Mouse (Mus musculus): ENCODE results near the gene Tex14. TPM values are rescaled to one million over a fixed set of nuclear protein-coding genes. Genes with fewer than 3 reads are reported as not detected.

Tex14 gene
- total and polyA plus RNA-seq, 3 experiments, result 0.08 to 0.23 TPM; not detected in 1

DNA sequence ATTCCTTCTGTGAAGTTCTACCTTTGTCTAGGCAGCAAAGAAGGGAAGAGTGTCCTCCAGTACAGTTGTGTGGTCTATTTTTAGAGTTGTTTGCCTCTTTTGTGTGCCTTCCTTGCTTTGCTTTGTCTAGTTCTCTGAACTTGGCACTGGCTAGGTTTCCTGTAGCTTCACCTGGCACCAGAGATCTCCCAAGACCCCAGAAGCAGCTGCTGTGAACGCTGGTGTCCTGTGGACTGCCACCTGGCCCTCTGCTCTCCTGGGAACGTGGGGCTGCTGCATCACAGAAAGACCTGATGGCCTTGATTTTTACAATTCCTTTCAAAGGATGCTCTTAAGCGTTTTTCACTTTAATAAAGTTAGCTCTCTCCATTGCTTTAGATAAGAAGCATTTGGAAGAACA is 138.0 kb downstream of the Tex14 start:
- TF ChIP-seq CTCF (IDR thresholded peaks at IDR 0.05) (no peak), EP300 (IDR thresholded peaks at IDR 0.05; ENCODE audit: insufficient read depth, low read depth, low read length) (no peak), POLR2A (IDR thresholded peaks at IDR 0.05; ENCODE audit: insufficient read depth, low read depth, low read length) (no peak)
- Histone ChIP-seq H3K9ac (ENCODE audit: low read depth, low read length) (no peak overlapping the region), H3K79me2 (replicated peaks; ENCODE audit: control insufficient read depth, insufficient read depth, low read length) (no peaks in the 10 kb centered on the region), H3K27ac (no peak overlapping the region), H3K4me3 (no peak overlapping the region), H3K4me1 (ENCODE audit: control insufficient read depth, insufficient read depth, low read length) (no peaks in the 10 kb centered on the region), H3K27me3 (ENCODE audit: control insufficient read depth, insufficient read depth, low read length) (no peaks in the 10 kb centered on the region), H3K36me3 (ENCODE audit: control insufficient read depth, insufficient read depth, low read length) (no peaks in the 10 kb centered on the region)
- DNase-seq, result no peak
- WGBS, result 45% methylated on average over 3 of the region's 3 CpGs
- intact Hi-C loops (cut with DNase I), result no loop called here

- Histone ChIP-seq H3K4me1 (ENCODE audit: control insufficient read depth, insufficient read depth, low read length) (peaks cover 5% of the 10 kb centered on the region), H3K79me2 (replicated peaks; ENCODE audit: control insufficient read depth, insufficient read depth, low read length) (no peaks in the 10 kb centered on the region), H3K27ac (no peak overlapping the region), H3K4me3 (no peak overlapping the region), H3K27me3 (ENCODE audit: control insufficient read depth, insufficient read depth, low read length) (no peaks in the 10 kb centered on the region), H3K9ac (ENCODE audit: low read depth, low read length) (no peak overlapping the region), H3K36me3 (ENCODE audit: control insufficient read depth, insufficient read depth, low read length) (peaks cover 2% of the 10 kb centered on the region; the same call in 1 of the 2 replicates)
- WGBS, result 94% methylated on average over 4 of the region's 4 CpGs
- no peak for TF ChIP-seq POLR2A (IDR thresholded peaks at IDR 0.05; ENCODE audit: insufficient read depth, low read depth, low read length)
- no peak for TF ChIP-seq EP300 (IDR thresholded peaks at IDR 0.05; ENCODE audit: insufficient read depth, low read depth, low read length)
- no peak for TF ChIP-seq CTCF (IDR thresholded peaks at IDR 0.05)
- intact Hi-C loops (cut with DNase I), result no loop called here
- no peak for DNase-seq
Measured at GRCm38 (mm10) chr11:87553342-87553741, 148.5 kb downstream of the Tex14 start.

DNA sequence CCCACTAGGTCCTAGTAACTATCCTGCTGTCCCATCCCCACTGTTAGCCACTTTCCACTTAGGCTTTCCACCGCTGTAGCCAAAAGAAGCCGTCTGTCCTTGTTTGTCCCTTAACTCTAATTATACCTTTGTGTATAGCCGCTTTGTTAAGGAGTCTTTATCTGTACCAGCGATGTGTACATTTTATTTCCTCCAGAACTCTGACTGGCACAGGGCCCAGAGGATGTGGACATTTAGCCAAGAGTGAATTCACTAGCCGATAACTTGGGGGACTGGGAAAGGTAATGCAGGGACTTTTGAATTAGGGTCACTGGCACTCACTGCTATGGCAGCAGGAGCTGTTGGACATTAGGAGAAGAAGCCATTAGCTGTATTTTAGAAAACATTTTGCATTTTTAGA is 149.5 kb downstream of the Tex14 start:
- H3K79me2 ChIP-seq (replicated peaks; ENCODE audit: control insufficient read depth, insufficient read depth, low read length), result no peaks in the 10 kb centered on the region
- H3K4me1 ChIP-seq (ENCODE audit: control insufficient read depth, insufficient read depth, low read length), result peaks cover 5% of the 10 kb centered on the region
- intact Hi-C loops (cut with DNase I), result loop anchor here (2.0 kb wide), 1 partner anchor 30 kb away; no protein-coding TSS in a partner anchor
- TF ChIP-seq EP300 (IDR thresholded peaks at IDR 0.05; ENCODE audit: insufficient read depth, low read depth, low read length) (no peak), CTCF (IDR thresholded peaks at IDR 0.05) (no peak), POLR2A (IDR thresholded peaks at IDR 0.05; ENCODE audit: insufficient read depth, low read depth, low read length) (no peak)
- H3K36me3 ChIP-seq (ENCODE audit: control insufficient read depth, insufficient read depth, low read length), result peaks cover 2% of the 10 kb centered on the region; the same call in 1 of the 2 replicates
- DNase-seq, result no peak
- H3K4me3 ChIP-seq, result no peak overlapping the region
- no peak overlapping the region for H3K9ac ChIP-seq (ENCODE audit: low read depth, low read length)
- peak overlapping the region; percentile 51 for H3K27ac ChIP-seq
- 8% methylated on average over 5 of the region's 5 CpGs for WGBS
- no peaks in the 10 kb centered on the region for H3K27me3 ChIP-seq (ENCODE audit: control insufficient read depth, insufficient read depth, low read length)

- WGBS, result 18% methylated on average over 2 of the region's 2 CpGs
- Histone ChIP-seq H3K36me3 (ENCODE audit: control insufficient read depth, insufficient read depth, low read length) (peaks cover 2% of the 10 kb centered on the region; the same call in 1 of the 2 replicates), H3K4me1 (ENCODE audit: control insufficient read depth, insufficient read depth, low read length) (peaks cover 5% of the 10 kb centered on the region), H3K4me3 (no peak overlapping the region), H3K27me3 (ENCODE audit: control insufficient read depth, insufficient read depth, low read length) (no peaks in the 10 kb centered on the region), H3K79me2 (replicated peaks; ENCODE audit: control insufficient read depth, insufficient read depth, low read length) (no peaks in the 10 kb centered on the region), H3K27ac (peak overlapping the region; percentile 51; the same call in 1 of the 2 replicates), H3K9ac (ENCODE audit: low read depth, low read length) (no peak overlapping the region)
- DNase-seq, result no peak
- no peak for TF ChIP-seq POLR2A (IDR thresholded peaks at IDR 0.05; ENCODE audit: insufficient read depth, low read depth, low read length)
- no peak for TF ChIP-seq CTCF (IDR thresholded peaks at IDR 0.05)
- TF ChIP-seq EP300 (IDR thresholded peaks at IDR 0.05; ENCODE audit: insufficient read depth, low read depth, low read length), result no peak
- intact Hi-C loops (cut with DNase I), result loop anchor here (2.0 kb wide), 1 partner anchor 30 kb away; no protein-coding TSS in a partner anchor
Measured at GRCm38 (mm10) chr11:87555106-87555703, 150.3 kb downstream of the Tex14 start.

GRCm38 (mm10) chr11:87561208-87561607 is 156.3 kb downstream of the Tex14 start:
- H3K79me2 ChIP-seq (replicated peaks; ENCODE audit: control insufficient read depth, insufficient read depth, low read length), result no peaks in the 10 kb centered on the region
- TF ChIP-seq POLR2A (IDR thresholded peaks at IDR 0.05; ENCODE audit: insufficient read depth, low read depth, low read length) (no peak), EP300 (IDR thresholded peaks at IDR 0.05; ENCODE audit: insufficient read depth, low read depth, low read length) (no peak), CTCF (IDR thresholded peaks at IDR 0.05) (no peak)
- H3K27me3 ChIP-seq (ENCODE audit: control insufficient read depth, insufficient read depth, low read length), result no peaks in the 10 kb centered on the region
- no peak for DNase-seq
- H3K36me3 ChIP-seq (ENCODE audit: control insufficient read depth, insufficient read depth, low read length), result no peaks in the 10 kb centered on the region
- H3K4me3 ChIP-seq, result no peak overlapping the region
- intact Hi-C loops (cut with DNase I), result no loop called here
- 46% methylated on average over 6 of the region's 6 CpGs for WGBS
- H3K9ac ChIP-seq (ENCODE audit: low read depth, low read length), result no peak overlapping the region
- no peaks in the 10 kb centered on the region for H3K4me1 ChIP-seq (ENCODE audit: control insufficient read depth, insufficient read depth, low read length)
- H3K27ac ChIP-seq, result no peak overlapping the region

DNA sequence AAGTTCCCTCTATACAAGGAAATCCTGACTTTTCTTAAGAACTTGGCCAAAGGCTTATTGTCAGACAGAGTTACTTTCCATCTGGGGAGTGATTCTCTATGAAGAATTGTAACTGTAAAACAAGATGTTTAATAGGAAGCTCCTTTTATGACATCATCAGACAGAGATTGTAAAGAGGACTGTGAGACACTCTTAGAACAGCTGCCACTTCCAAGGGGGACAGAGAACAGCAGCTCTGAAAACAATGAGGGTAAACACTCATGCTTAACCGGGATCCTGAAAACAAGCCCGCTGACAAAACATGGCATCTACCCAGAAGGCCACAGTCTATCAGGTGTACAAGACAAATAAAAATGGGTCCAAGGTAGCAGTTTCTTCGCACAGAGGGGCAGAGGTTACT is 161.6 kb downstream of the Tex14 start, which contains the start of gene Gm11492:
Gene Gm11492, plus strand, starts transcription at position 153 of the 400 bp plus-strand sequence.
- WGBS, result 47% methylated on average over 3 of the region's 3 CpGs
- TF ChIP-seq POLR2A (IDR thresholded peaks at IDR 0.05; ENCODE audit: insufficient read depth, low read depth, low read length) (peak; percentile 23; the same call in 1 of the 2 replicates), CTCF (IDR thresholded peaks at IDR 0.05) (no peak), EP300 (IDR thresholded peaks at IDR 0.05; ENCODE audit: insufficient read depth, low read depth, low read length) (no peak)
- Histone ChIP-seq H3K79me2 (replicated peaks; ENCODE audit: control insufficient read depth, insufficient read depth, low read length) (no peaks in the 10 kb centered on the region), H3K9ac (ENCODE audit: low read depth, low read length) (no peak within 1 kb of the TSS), H3K4me3 (no peak within 1 kb of the TSS), H3K27ac (peak within 1 kb of the TSS; percentile 81), H3K36me3 (ENCODE audit: control insufficient read depth, insufficient read depth, low read length) (peaks cover 2% of the 10 kb centered on the region; the same call in 1 of the 2 replicates), H3K27me3 (ENCODE audit: control insufficient read depth, insufficient read depth, low read length) (no peaks in the 10 kb centered on the region), H3K4me1 (ENCODE audit: control insufficient read depth, insufficient read depth, low read length) (peaks cover 22% of the 10 kb centered on the region)
- no peak for DNase-seq
- intact Hi-C loops (cut with DNase I), result no loop called here

All from heart, adult 2 months (tissue).